Mouse (Mus musculus) neural tube, embryonic 14.5 days (tissue): ENCODE data around the gene Aldh1a2. TPM values are rescaled to one million over a fixed set of nuclear protein-coding genes. Genes with fewer than 3 reads are reported as not detected.

Source experiments
- ATAC-seq: fragments of 200-750 bp; cut with Nextera tagmentation; 2 replicates; pipeline ENCODE4 v1.8.0; 2017; ENCODE audit warnings: low read depth, mild to moderate bottlenecking, moderate TSS enrichment, moderate library complexity
- H3K27ac ChIP-seq: fragments of 300-500 bp; sonication (generic); 2 replicates; pipeline ENCODE4 v1.5.1; 2014; ENCODE audit warnings: low read depth, mild to moderate bottlenecking, control low read depth, low read length, moderate library complexity, mixed read lengths
- H3K27me3 ChIP-seq: fragments of 300-500 bp; sonication (generic); 2 replicates; pipeline ENCODE4 v1.6.1; 2014; ENCODE audit warnings: low read length; ENCODE audit not compliant: control insufficient read depth, insufficient read depth
- H3K36me3 ChIP-seq: fragments of 300-500 bp; sonication (generic); 2 replicates; pipeline ENCODE4 v1.6.1; 2014; ENCODE audit warnings: low read length, mixed read lengths; ENCODE audit not compliant: control insufficient read depth, insufficient read depth
- H3K4me1 ChIP-seq: fragments of 300-500 bp; sonication (generic); 2 replicates; pipeline ENCODE4 v1.6.1; 2014; ENCODE audit warnings: low read length; ENCODE audit not compliant: control insufficient read depth, insufficient read depth
- H3K4me2 ChIP-seq: fragments of 300-500 bp; sonication (generic); 2 replicates; pipeline ENCODE4 v1.6.1; 2014; ENCODE audit warnings: mild to moderate bottlenecking, low read depth, low read length, control low read depth
- H3K4me3 ChIP-seq: fragments of 300-500 bp; sonication (generic); 2 replicates; pipeline ENCODE4 v1.5.1; 2014; ENCODE audit warnings: low read depth, low read length, control low read depth, mixed read lengths
- H3K9ac ChIP-seq: fragments of 300-500 bp; sonication (generic); replicated peaks from 2 replicates; pipeline ENCODE4 v1.6.1; 2014; ENCODE audit warnings: low read depth, mild to moderate bottlenecking, control low read depth, low read length, mixed read lengths
- H3K9me3 ChIP-seq: fragments of 300-500 bp; sonication (generic); 2 replicates; pipeline ENCODE4 v1.6.1; 2016; ENCODE audit warnings: low read length; ENCODE audit not compliant: control insufficient read depth
- WGBS: fragments of 180-500 bp; shearing (Covaris S2); extraction: QIAGEN DNeasy Blood & Tissue Kit; methylation state at CpG from one replicate; pipeline ENCODE4 v1.1.7; 2014; 5-methylcytosine and 5-hydroxymethylcytosine counted together
- polyA plus RNA-seq: library from polyadenylated mRNA; unstranded; fragments of >200 nt; fragmentation: Nextera tagmentation; extraction: Ambion mirVana; gene quantifications from 2 replicates; pipeline ENCODE4 v1.2.1, GENCODE M21; 2014

Gene Aldh1a2
- polyA plus RNA-seq, 1 experiment from 2014 or later: 12.0 TPM

DNA sequence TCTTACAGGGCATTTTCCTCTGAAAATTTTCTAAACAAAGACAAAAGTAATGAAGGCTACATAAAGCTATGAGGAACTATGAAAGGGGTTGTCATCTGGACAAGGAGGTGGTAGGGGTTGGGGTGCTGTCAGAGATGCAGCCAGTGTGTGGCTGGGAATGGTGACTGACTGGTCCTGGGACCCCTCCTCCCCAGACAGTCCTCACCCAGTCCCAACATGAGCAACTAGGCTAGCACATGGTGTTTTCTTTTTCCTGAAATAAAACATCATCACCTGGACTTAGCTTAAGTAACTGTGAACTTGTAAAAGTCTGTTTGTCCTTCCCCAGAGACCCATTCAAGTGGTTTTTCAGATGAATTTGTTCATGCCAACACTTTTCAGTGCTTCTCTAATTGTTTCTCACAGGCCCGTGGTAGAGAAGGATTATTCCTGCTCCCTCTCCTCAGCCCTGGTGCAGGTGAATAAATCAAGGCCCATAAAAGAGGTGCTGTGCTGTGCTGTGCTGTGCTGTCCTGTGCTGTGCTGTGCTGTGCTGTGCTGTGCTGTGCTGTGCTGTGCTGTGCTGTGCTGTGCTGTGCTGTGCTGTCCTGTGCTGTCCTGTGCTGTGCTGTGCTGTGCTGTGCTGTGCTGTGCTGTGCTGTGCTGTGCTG is 107.8 kb downstream of the Aldh1a2 start:
- 24% methylated on average over 1 of the region's 1 CpGs for WGBS
- no peak for ATAC-seq
- no peak overlapping the region for H3K4me2 ChIP-seq
- H3K9ac ChIP-seq: no peak overlapping the region
- no peak overlapping the region for H3K4me3 ChIP-seq
- H3K4me1 ChIP-seq: no peaks in the 10 kb centered on the region
- H3K27me3 ChIP-seq: no peaks in the 10 kb centered on the region
- no peaks in the 10 kb centered on the region for H3K9me3 ChIP-seq
- H3K36me3 ChIP-seq: no peaks in the 10 kb centered on the region
- H3K27ac ChIP-seq: no peak overlapping the region

DNA sequence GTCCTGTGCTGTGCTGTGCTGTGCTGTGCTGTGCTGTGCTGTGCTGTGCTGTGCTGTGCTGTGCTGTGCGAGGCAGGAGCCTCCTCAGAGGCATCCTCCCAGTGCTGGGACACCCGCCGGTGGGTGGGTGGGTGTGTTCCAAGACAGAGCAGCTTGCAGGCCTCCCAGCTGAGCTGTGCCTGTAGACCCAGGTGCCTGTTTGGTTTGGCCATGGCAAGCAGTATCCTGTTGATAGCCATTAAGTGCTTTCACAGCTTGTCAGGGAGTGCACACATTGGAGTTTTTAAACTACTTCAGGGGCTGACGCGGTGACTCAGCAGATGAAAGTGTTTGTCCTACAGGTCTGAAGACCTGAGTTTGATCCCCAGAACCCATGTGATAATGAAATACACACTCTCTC is 108.5 kb downstream of the Aldh1a2 start:
- ATAC-seq: no peak
- H3K4me1 ChIP-seq: no peaks in the 10 kb centered on the region
- no peak overlapping the region for H3K4me3 ChIP-seq
- WGBS: 79% methylated on average over 5 of the region's 5 CpGs
- H3K4me2 ChIP-seq: no peak overlapping the region
- H3K27ac ChIP-seq: no peak overlapping the region
- no peaks in the 10 kb centered on the region for H3K27me3 ChIP-seq
- H3K36me3 ChIP-seq: no peaks in the 10 kb centered on the region
- H3K9me3 ChIP-seq: no peaks in the 10 kb centered on the region
- H3K9ac ChIP-seq: no peak overlapping the region

- Histone ChIP-seq H3K27ac (no peak overlapping the region), H3K4me1 (no peaks in the 10 kb centered on the region), H3K27me3 (no peaks in the 10 kb centered on the region), H3K9me3 (no peaks in the 10 kb centered on the region), H3K9ac (no peak overlapping the region), H3K4me2 (no peak overlapping the region), H3K4me3 (no peak overlapping the region), H3K36me3 (no peaks in the 10 kb centered on the region)
- 75% methylated on average over 4 of the region's 4 CpGs for WGBS
- ATAC-seq: no peak
These were observed 110.7 kb downstream of the Aldh1a2 start for GRCm38 (mm10) chr9:71326261-71326660.

- no peak overlapping the region for H3K27ac ChIP-seq
- H3K9me3 ChIP-seq: no peaks in the 10 kb centered on the region
- no peak overlapping the region for H3K4me3 ChIP-seq
- WGBS: 54% methylated on average over 3 of the region's 3 CpGs
- no peak overlapping the region for H3K4me2 ChIP-seq
- H3K36me3 ChIP-seq: no peaks in the 10 kb centered on the region
- no peak overlapping the region for H3K9ac ChIP-seq
- no peak for ATAC-seq
- no peaks in the 10 kb centered on the region for H3K4me1 ChIP-seq
- H3K27me3 ChIP-seq: no peaks in the 10 kb centered on the region
These were observed 116.1 kb downstream of the Aldh1a2 start for GRCm38 (mm10) chr9:71331661-71332060.

DNA sequence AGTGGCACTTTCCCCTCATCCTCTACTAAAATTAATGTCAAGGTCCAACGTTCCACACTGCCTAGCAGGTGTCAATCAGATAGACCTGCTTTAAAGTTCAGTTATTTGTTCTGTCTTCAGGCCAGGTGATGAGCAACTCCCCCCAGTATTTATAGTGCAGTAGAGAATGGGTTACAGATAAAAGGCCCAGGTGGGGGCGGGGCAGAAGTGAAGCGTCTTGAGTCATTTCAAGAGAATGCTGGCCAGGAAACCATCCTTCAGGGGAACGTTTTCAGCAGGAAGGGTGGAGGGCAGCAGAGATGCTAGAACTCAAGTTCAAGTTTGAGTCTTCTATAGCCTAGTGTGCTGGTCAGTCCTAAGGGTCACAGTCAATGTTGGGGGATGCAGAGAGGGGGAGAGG is 121.1 kb downstream of the Aldh1a2 start:
- WGBS: 69% methylated on average over 4 of the region's 4 CpGs
- H3K4me3 ChIP-seq: no peak overlapping the region
- no peaks in the 10 kb centered on the region for H3K27me3 ChIP-seq
- H3K36me3 ChIP-seq: no peaks in the 10 kb centered on the region
- H3K4me1 ChIP-seq: no peaks in the 10 kb centered on the region
- H3K9me3 ChIP-seq: no peaks in the 10 kb centered on the region
- no peak overlapping the region for H3K9ac ChIP-seq
- no peak overlapping the region for H3K27ac ChIP-seq
- ATAC-seq: no peak
- H3K4me2 ChIP-seq: no peak overlapping the region

GRCm38 (mm10) chr9:71337425-71337824 is 121.8 kb downstream of the Aldh1a2 start:
- no peaks in the 10 kb centered on the region for H3K36me3 ChIP-seq
- no peak overlapping the region for H3K4me3 ChIP-seq
- no peaks in the 10 kb centered on the region for H3K4me1 ChIP-seq
- no peak overlapping the region for H3K9ac ChIP-seq
- no peak for ATAC-seq
- no peak overlapping the region for H3K27ac ChIP-seq
- H3K27me3 ChIP-seq: no peaks in the 10 kb centered on the region
- H3K4me2 ChIP-seq: no peak overlapping the region
- 85% methylated on average over 3 of the region's 3 CpGs for WGBS
- no peaks in the 10 kb centered on the region for H3K9me3 ChIP-seq

- no peaks in the 10 kb centered on the region for H3K9me3 ChIP-seq
- 72% methylated on average over 5 of the region's 5 CpGs for WGBS
- no peaks in the 10 kb centered on the region for H3K36me3 ChIP-seq
- H3K4me3 ChIP-seq: no peak overlapping the region
- no peak overlapping the region for H3K9ac ChIP-seq
- ATAC-seq: no peak
- no peak overlapping the region for H3K4me2 ChIP-seq
- no peak overlapping the region for H3K27ac ChIP-seq
- no peaks in the 10 kb centered on the region for H3K27me3 ChIP-seq
- H3K4me1 ChIP-seq: no peaks in the 10 kb centered on the region
These were observed 124.5 kb downstream of the Aldh1a2 start for GRCm38 (mm10) chr9:71340116-71340515.

Other genes starting within 250 kb of the Aldh1a2 start
- 0.74 and 0.88 TPM in 2 replicates for gene Aqp9, start 47.1 kb upstream of the Aldh1a2 start, polyA plus RNA-seq